Mouse (Mus musculus) hindbrain, embryonic 13.5 days (tissue): ENCODE data around the gene Guca1b. TPM values are rescaled to one million over a fixed set of nuclear protein-coding genes. Genes with fewer than 3 reads are reported as not detected.

Experiments used
- ATAC-seq: fragments of 200-750 bp; cut with Nextera tagmentation; 2 replicates; pipeline ENCODE4 v1.8.0; 2017; ENCODE audit warnings: moderate TSS enrichment; ENCODE audit not compliant: low FRiP score
- H3K27ac ChIP-seq: fragments of 300-500 bp; sonication (generic); 2 replicates; pipeline ENCODE4 v1.5.1; 2015; ENCODE audit warnings: inconsistent platforms, mild to moderate bottlenecking, moderate library complexity
- H3K27me3 ChIP-seq: fragments of 300-500 bp; sonication (generic); 2 replicates; pipeline ENCODE4 v1.6.1; 2015; ENCODE audit warnings: mild to moderate bottlenecking, inconsistent platforms
- H3K36me3 ChIP-seq: fragments of 300-500 bp; sonication (generic); 2 replicates; pipeline ENCODE4 v1.6.1; 2015; ENCODE audit warnings: mild to moderate bottlenecking, inconsistent platforms
- H3K4me1 ChIP-seq: fragments of 300-500 bp; sonication (generic); replicated peaks from 2 replicates; pipeline ENCODE4 v1.6.1; 2015; ENCODE audit warnings: inconsistent platforms
- H3K4me2 ChIP-seq: fragments of 300-500 bp; sonication (generic); 2 replicates; pipeline ENCODE4 v1.6.1; 2015; ENCODE audit warnings: inconsistent platforms, mild to moderate bottlenecking, moderate library complexity
- H3K4me3 ChIP-seq: fragments of 300-500 bp; sonication (generic); 2 replicates; pipeline ENCODE4 v1.5.1; 2015; ENCODE audit warnings: mild to moderate bottlenecking, inconsistent platforms
- H3K9ac ChIP-seq: fragments of 300-500 bp; sonication (generic); 2 replicates; pipeline ENCODE4 v1.6.1; 2015; ENCODE audit warnings: mild to moderate bottlenecking, inconsistent platforms
- H3K9me3 ChIP-seq: fragments of 300-500 bp; sonication (generic); 2 replicates; pipeline ENCODE4 v1.6.1; 2016; ENCODE audit warnings: inconsistent platforms
- WGBS: fragments of 180-500 bp; shearing (Covaris S2); methylation state at CpG from one replicate; pipeline ENCODE4 v1.1.7; 2015; 5-methylcytosine and 5-hydroxymethylcytosine counted together
- polyA plus RNA-seq: library from polyadenylated mRNA; unstranded; fragments of >200 nt; fragmentation: Nextera tagmentation; extraction: Ambion mirVana; gene quantifications from 2 replicates; pipeline ENCODE4 v1.2.1, GENCODE M21; 2015

The Guca1b gene
- 0.83 and 0.84 TPM in 2 replicates for polyA plus RNA-seq

DNA sequence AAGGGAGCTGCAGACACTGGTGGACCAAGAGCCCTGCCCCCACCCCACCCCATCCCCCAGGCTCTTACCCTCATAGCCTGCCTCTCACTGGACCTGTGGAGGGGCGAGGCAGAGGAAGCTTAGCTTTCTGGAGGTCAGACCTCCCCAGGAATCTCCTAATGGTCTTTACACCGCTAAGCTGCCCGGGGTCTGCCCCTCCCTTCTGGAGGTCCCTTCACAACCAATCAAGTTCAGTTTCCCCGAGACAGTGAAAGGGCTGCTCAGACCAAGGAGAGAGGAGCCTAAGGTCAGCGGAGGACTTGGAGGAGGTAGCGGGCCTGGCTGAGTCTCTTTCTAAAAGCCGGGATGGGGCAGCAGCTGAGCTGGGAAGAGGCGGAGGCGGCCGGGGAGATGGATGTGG is at the start of gene Guca1b:
Guca1b (plus strand) TSS at position 249 of the 400 bp plus-strand sequence.
- 41% methylated on average over 10 of the region's 10 CpGs for WGBS
- no peak for ATAC-seq
- peaks cover 27% of the 10 kb centered on the region for H3K36me3 ChIP-seq

GRCm38 (mm10) chr17:47343121-47343520 is 42.1 kb upstream of the Guca1b start:
- Histone ChIP-seq H3K27ac (no peak overlapping the region), H3K9me3 (peaks cover 10% of the 10 kb centered on the region; the same call in 1 of the 2 replicates), H3K36me3 (peaks cover 96% of the 10 kb centered on the region), H3K4me3 (no peak overlapping the region), H3K4me2 (no peak overlapping the region), H3K27me3 (no peaks in the 10 kb centered on the region), H3K9ac (no peak overlapping the region), H3K4me1 (no peaks in the 10 kb centered on the region)
- 81% methylated on average over 2 of the region's 2 CpGs for WGBS
- ATAC-seq, result no peak

More for the DNA sequence above, at the start of gene Guca1b:
- H3K9ac ChIP-seq, result no peak within 1 kb of the TSS
- H3K27ac ChIP-seq, result no peak within 1 kb of the TSS
- no peaks in the 10 kb centered on the region for H3K9me3 ChIP-seq
- H3K4me3 ChIP-seq, result no peak within 1 kb of the TSS
- no peaks in the 10 kb centered on the region for H3K27me3 ChIP-seq
- no peaks in the 10 kb centered on the region for H3K4me1 ChIP-seq
- no peak within 1 kb of the TSS for H3K4me2 ChIP-seq

DNA sequence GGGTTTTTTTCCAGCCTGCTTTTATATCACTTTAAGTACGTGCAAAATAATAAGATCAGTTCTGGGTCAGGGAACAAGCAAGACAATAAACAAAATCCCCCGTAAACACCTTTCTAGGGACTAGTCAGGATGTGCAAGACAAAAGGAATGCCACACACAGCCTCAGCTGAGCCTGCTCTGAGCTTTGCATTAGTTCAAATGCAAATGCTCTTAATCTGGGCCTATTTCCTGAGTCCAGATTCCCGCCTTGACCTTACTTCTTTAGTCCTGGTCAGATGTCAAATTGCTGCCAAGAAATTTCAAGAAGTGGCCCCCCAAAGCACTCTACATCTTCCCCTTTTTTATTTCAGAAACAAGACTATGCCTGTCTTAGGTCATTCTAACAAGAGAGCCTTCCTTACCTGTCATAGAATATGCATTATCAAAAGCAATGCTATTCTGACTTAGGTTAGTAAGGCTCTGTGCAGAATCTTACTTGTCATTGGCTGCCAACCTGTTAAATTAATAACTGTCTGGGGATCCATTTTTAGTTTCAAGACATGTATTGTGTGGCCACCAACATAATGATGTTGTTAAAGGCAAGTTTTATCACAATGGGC is 35.4 kb upstream of the Guca1b start:
- 86% methylated on average over 3 of the region's 3 CpGs for WGBS
- no peaks in the 10 kb centered on the region for H3K4me1 ChIP-seq

GRCm38 (mm10) chr17:47359964-47360363 is 25.2 kb upstream of the Guca1b start:
- H3K36me3 ChIP-seq, result peaks cover 47% of the 10 kb centered on the region
- no peak for ATAC-seq
- WGBS, result 39% methylated on average over 6 of the region's 6 CpGs

More for the DNA sequence above, 35.4 kb upstream of the Guca1b start:
- no peak overlapping the region for H3K4me2 ChIP-seq
- peaks cover 97% of the 10 kb centered on the region for H3K36me3 ChIP-seq
- no peak overlapping the region for H3K27ac ChIP-seq
- no peak overlapping the region for H3K4me3 ChIP-seq
- H3K27me3 ChIP-seq, result no peaks in the 10 kb centered on the region
- H3K9ac ChIP-seq, result no peak overlapping the region
- no peak for ATAC-seq
- H3K9me3 ChIP-seq, result peaks cover 32% of the 10 kb centered on the region

DNA sequence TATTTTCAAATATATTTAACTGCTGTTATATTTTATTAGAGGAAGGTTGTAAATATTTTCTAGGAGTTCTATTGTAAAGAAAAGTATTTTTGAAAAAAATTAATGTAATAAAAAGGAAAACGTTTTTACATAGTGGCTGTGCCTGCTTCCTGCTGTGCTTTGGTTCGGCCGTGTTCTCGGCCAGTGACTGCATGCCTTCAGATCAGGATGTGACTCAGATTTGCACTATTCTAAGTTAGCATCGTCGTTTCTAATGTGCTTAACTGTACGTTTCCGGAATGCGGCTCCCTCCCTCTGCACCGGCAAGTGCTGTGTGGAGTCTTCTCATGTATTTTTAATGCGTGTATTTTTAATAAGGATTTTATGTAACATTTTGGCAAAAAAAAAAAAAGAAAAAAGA is 23.9 kb upstream of the Guca1b start:
- Histone ChIP-seq H3K9me3 (no peaks in the 10 kb centered on the region), H3K4me3 (no peak overlapping the region), H3K9ac (no peak overlapping the region), H3K4me2 (no peak overlapping the region), H3K27me3 (peaks cover 18% of the 10 kb centered on the region), H3K27ac (no peak overlapping the region), H3K36me3 (peaks cover 33% of the 10 kb centered on the region), H3K4me1 (no peaks in the 10 kb centered on the region)
- 83% methylated on average over 11 of the region's 11 CpGs for WGBS
- ATAC-seq, result no peak

More at GRCm38 (mm10) chr17:47359964-47360363, 25.2 kb upstream of the Guca1b start:
- no peak overlapping the region for H3K4me2 ChIP-seq
- H3K9me3 ChIP-seq, result no peaks in the 10 kb centered on the region
- no peaks in the 10 kb centered on the region for H3K4me1 ChIP-seq
- no peak overlapping the region for H3K27ac ChIP-seq
- H3K9ac ChIP-seq, result no peak overlapping the region
- no peak overlapping the region for H3K4me3 ChIP-seq
- H3K27me3 ChIP-seq, result 0 out of 2 replicates have a peak, but pooled peaks cover 7% of the 10 kb centered on the region

DNA sequence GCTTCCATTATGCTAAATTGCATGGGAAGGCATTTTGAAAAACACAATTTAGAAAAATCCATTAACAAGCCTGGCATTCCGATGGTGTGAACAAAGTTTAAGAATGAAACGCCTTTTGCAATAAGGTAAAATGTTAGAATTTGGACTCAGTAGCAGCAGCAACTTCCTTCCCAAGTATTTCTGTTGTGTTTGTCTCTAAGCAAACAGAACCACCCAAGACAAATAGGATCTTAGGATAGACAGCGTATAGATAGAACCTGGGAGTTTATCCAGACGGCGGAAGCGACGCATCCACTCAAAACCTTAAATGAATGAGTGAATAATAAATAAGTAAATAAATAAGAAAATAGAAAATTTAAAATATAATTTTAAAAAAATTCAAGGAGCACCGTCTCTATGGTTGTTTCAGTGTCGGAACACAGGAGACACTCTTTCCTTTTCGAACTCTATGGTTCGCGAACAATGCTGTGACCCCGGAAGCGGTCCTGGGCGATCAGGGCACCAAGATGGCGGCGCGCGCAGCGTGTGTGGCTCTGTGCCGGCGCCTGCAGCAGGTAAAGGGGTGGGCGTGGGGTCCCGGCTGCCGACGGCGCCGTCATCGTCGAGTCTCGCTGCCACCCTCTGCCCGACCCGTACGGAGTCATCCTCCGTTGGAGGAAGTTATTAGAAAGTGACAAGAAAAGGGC is 16.6 kb upstream of the Guca1b start, which contains the start of gene Mrps10:
Mrps10 (plus strand) TSS at position 487 of the 686 bp plus-strand sequence.
- ATAC-seq, result peak; percentile 91
- 4% methylated on average over 35 of the region's 35 CpGs for WGBS
- H3K4me1 ChIP-seq, result peaks cover 17% of the 10 kb centered on the region

DNA sequence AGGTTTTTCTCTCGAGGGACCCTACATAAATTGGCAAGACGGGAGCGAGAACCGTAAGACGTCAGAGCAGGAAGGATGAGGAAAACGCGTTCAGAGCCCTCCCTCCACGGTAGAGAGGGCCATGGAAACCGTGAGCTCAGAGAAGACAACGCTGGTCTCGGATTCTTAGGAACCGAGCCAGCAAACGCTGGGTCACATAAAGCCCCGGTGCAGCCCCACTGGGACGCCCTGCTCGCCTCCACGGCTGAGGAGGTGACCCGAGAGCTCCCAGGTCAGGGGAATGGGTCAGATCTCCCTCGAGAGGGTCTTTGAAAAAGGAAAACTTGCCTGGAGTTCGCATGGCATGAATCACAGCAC is 16.1 kb upstream of the Guca1b start:
- H3K27ac ChIP-seq, result peak overlapping the region; percentile 84
- H3K9ac ChIP-seq, result peak overlapping the region; percentile 79
- peak; percentile 79 for ATAC-seq
- peak overlapping the region; percentile 75 for H3K4me2 ChIP-seq
- peaks cover 17% of the 10 kb centered on the region for H3K4me1 ChIP-seq
- H3K4me3 ChIP-seq, result peak overlapping the region; percentile 68
- H3K27me3 ChIP-seq, result peaks cover 29% of the 10 kb centered on the region
- no peaks in the 10 kb centered on the region for H3K9me3 ChIP-seq
- 1% methylated on average over 20 of the region's 20 CpGs for WGBS
- H3K36me3 ChIP-seq, result peaks cover 19% of the 10 kb centered on the region

More for the DNA sequence above, 16.6 kb upstream of the Guca1b start, which contains the start of gene Mrps10:
- Histone ChIP-seq H3K27me3 (peaks cover 29% of the 10 kb centered on the region), H3K9me3 (no peaks in the 10 kb centered on the region), H3K36me3 (peaks cover 14% of the 10 kb centered on the region), H3K4me2 (peak within 1 kb of the TSS; percentile 75), H3K4me3 (peak within 1 kb of the TSS; percentile 68), H3K9ac (peak within 1 kb of the TSS; percentile 79), H3K27ac (peak within 1 kb of the TSS; percentile 84)

DNA sequence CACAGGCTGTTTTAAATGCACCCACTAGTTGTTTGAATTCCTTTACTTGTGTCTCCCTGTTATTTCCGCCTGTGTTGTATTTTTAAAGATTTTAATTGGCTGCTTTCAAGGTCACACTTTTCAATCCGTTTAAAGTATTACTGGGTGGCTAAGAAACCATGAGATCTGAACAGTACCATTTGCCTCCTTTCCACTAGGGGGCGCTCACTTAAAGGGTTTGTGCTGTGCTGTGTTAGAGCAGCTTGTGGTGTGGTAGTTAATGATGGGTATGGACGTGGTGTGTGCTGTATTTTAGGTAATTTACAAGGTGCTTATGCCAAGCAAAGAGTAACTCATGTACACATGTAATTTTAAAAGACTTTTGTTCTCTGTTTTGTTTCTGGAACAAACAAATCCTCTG is 13.7 kb upstream of the Guca1b start:
- ATAC-seq, result peak; percentile 59; the same call in 1 of the 2 replicates
- H3K27me3 ChIP-seq, result peaks cover 10% of the 10 kb centered on the region
- no peaks in the 10 kb centered on the region for H3K9me3 ChIP-seq
- H3K4me3 ChIP-seq, result no peak overlapping the region
- no peak overlapping the region for H3K4me2 ChIP-seq
- WGBS, result 7% methylated on average over 4 of the region's 4 CpGs
- H3K36me3 ChIP-seq, result peaks cover 43% of the 10 kb centered on the region
- no peak overlapping the region for H3K27ac ChIP-seq
- H3K4me1 ChIP-seq, result peaks cover 17% of the 10 kb centered on the region
- H3K9ac ChIP-seq, result no peak overlapping the region

GRCm38 (mm10) chr17:47373991-47374390 is 11.2 kb upstream of the Guca1b start:
- H3K36me3 ChIP-seq, result peaks cover 67% of the 10 kb centered on the region

GRCm38 (mm10) chr17:47376779-47377280 is 8.4 kb upstream of the Guca1b start:
- no peaks in the 10 kb centered on the region for H3K9me3 ChIP-seq
- H3K4me1 ChIP-seq, result no peaks in the 10 kb centered on the region
- H3K9ac ChIP-seq, result no peak overlapping the region
- no peaks in the 10 kb centered on the region for H3K27me3 ChIP-seq
- H3K36me3 ChIP-seq, result peaks cover 92% of the 10 kb centered on the region
- WGBS, result 88% methylated on average over 6 of the region's 6 CpGs
- no peak for ATAC-seq
- no peak overlapping the region for H3K27ac ChIP-seq
- no peak overlapping the region for H3K4me2 ChIP-seq
- no peak overlapping the region for H3K4me3 ChIP-seq

More at GRCm38 (mm10) chr17:47373991-47374390, 11.2 kb upstream of the Guca1b start:
- Histone ChIP-seq H3K4me2 (no peak overlapping the region), H3K27me3 (no peaks in the 10 kb centered on the region), H3K9ac (no peak overlapping the region), H3K4me3 (no peak overlapping the region), H3K4me1 (peaks cover 17% of the 10 kb centered on the region), H3K27ac (no peak overlapping the region), H3K9me3 (no peaks in the 10 kb centered on the region)
- WGBS, result 90% methylated on average over 6 of the region's 6 CpGs
- ATAC-seq, result no peak

- Histone ChIP-seq H3K9ac (no peak overlapping the region), H3K4me2 (no peak overlapping the region), H3K9me3 (no peaks in the 10 kb centered on the region), H3K4me1 (no peaks in the 10 kb centered on the region), H3K36me3 (peaks cover 87% of the 10 kb centered on the region), H3K27me3 (no peaks in the 10 kb centered on the region), H3K4me3 (no peak overlapping the region), H3K27ac (no peak overlapping the region)
- no peak for ATAC-seq
- 81% methylated on average over 15 of the region's 15 CpGs for WGBS
Observed at GRCm38 (mm10) chr17:47378133-47378532, 7.1 kb upstream of the Guca1b start.

GRCm38 (mm10) chr17:47381917-47382316 is 3.3 kb upstream of the Guca1b start:
- no peaks in the 10 kb centered on the region for H3K4me1 ChIP-seq
- no peak for ATAC-seq

More at GRCm38 (mm10) chr17:47381917-47382316, 3.3 kb upstream of the Guca1b start:
- Histone ChIP-seq H3K4me3 (no peak overlapping the region), H3K27me3 (no peaks in the 10 kb centered on the region), H3K27ac (no peak overlapping the region), H3K4me2 (no peak overlapping the region), H3K36me3 (peaks cover 58% of the 10 kb centered on the region), H3K9me3 (no peaks in the 10 kb centered on the region), H3K9ac (no peak overlapping the region)
- WGBS, result 86% methylated on average over 11 of the region's 11 CpGs
